Mouse (Mus musculus) cortical plate, adult 2 months (tissue): Measurements from ENCODE around the gene Ppara.

Source experiments
- CTCF ChIP-seq: fragments of 200-500 bp; IDR thresholded peaks from 2 replicates; pipeline ENCODE4 v1.5.1; 2011; ENCODE audit warnings: mild to moderate bottlenecking, control low read depth, low read length; ENCODE audit not compliant: insufficient read depth; ENCODE audit errors: extremely low read depth
- POLR2A ChIP-seq: fragments of 200-500 bp; IDR thresholded peaks from 2 replicates; pipeline ENCODE4 v1.6.1; 2011; ENCODE audit warnings: mild to moderate bottlenecking, low read length, control low read depth; ENCODE audit not compliant: insufficient read depth; ENCODE audit errors: extremely low read depth

GRCm38 (mm10) chr15:85703194-85703641 is 31.6 kb upstream of the Ppara start:
- TF ChIP-seq CTCF, result no peak
- TF ChIP-seq POLR2A, result no peak
